Mouse (Mus musculus): ENCODE results near the gene Hes3.

Gene Hes3

GRCm38 (mm10) chr4:152247195-152247594 lies 44.3 kb downstream of the Hes3 start:
- no peak for DNase-seq

- peak; percentile 67 for DNase-seq
These were observed 45.5 kb downstream of the Hes3 start for GRCm38 (mm10) chr4:152246011-152246410.

GRCm38 (mm10) chr4:152244545-152245522 lies 46.6 kb downstream of the Hes3 start:
- no peak for DNase-seq

GRCm38 (mm10) chr4:152243969-152244368 lies 47.5 kb downstream of the Hes3 start:
- no peak for DNase-seq

- DNase-seq = no peak
These were observed 48.1 kb downstream of the Hes3 start for GRCm38 (mm10) chr4:152243241-152243891.

- no peak for DNase-seq
These were observed 51.5 kb downstream of the Hes3 start for GRCm38 (mm10) chr4:152239974-152240373.

Data from right cerebral cortex, postnatal 14 days (tissue).